Mouse (Mus musculus) liver, embryonic 12.5 days (tissue): ENCODE measurements around the gene Galt. TPM values are rescaled to one million over a fixed set of nuclear protein-coding genes. Genes with fewer than 3 reads are reported as not detected.

Experiments
- ATAC-seq: fragments of 200-750 bp; cut with Nextera tagmentation; 2 replicates; pipeline ENCODE4 v1.8.0; 2017; ENCODE audit warnings: moderate number of reproducible peaks, mild to moderate bottlenecking, moderate library complexity
- H3K27ac ChIP-seq: fragments of 300-500 bp; sonication (generic); 2 replicates; pipeline ENCODE4 v1.5.1; 2016; ENCODE audit warnings: mild to moderate bottlenecking
- H3K27me3 ChIP-seq: fragments of 300-500 bp; sonication (generic); replicated peaks from 2 replicates; pipeline ENCODE4 v1.6.1; 2016; ENCODE audit warnings: mild to moderate bottlenecking, moderate library complexity
- H3K36me3 ChIP-seq: fragments of 300-500 bp; sonication (generic); 2 replicates; pipeline ENCODE4 v1.6.1; 2016; ENCODE audit warnings: mild to moderate bottlenecking, moderate library complexity
- H3K4me1 ChIP-seq: fragments of 300-500 bp; sonication (generic); 2 replicates; pipeline ENCODE4 v1.6.1; 2016
- H3K4me2 ChIP-seq: fragments of 300-500 bp; sonication (generic); 2 replicates; pipeline ENCODE4 v1.6.1; 2016; ENCODE audit warnings: mild to moderate bottlenecking, moderate library complexity
- H3K4me3 ChIP-seq: fragments of 300-500 bp; sonication (generic); 2 replicates; pipeline ENCODE4 v1.5.1; 2016; ENCODE audit warnings: mild to moderate bottlenecking, moderate library complexity
- H3K9ac ChIP-seq: fragments of 300-500 bp; sonication (generic); 2 replicates; pipeline ENCODE4 v1.6.1; 2016; ENCODE audit warnings: mild to moderate bottlenecking, moderate library complexity
- H3K9me3 ChIP-seq: fragments of 300-500 bp; sonication (generic); replicated peaks from 2 replicates; pipeline ENCODE4 v1.6.1; 2016; ENCODE audit warnings: mild to moderate bottlenecking, moderate library complexity
- WGBS: fragments of 180-500 bp; shearing (Covaris S2); methylation state at CpG from one replicate; pipeline ENCODE4 v1.1.7; 2016; ENCODE audit not compliant: insufficient replicate concordance; 5-methylcytosine and 5-hydroxymethylcytosine counted together
- polyA plus RNA-seq: library from polyadenylated mRNA; unstranded; fragments of >200 nt; fragmentation: Nextera tagmentation; extraction: Ambion mirVana; gene quantifications from 2 replicates; pipeline ENCODE4 v1.2.1, GENCODE M21; 2016

The Galt gene
- polyA plus RNA-seq = 25.2 and 25.7 TPM in 2 replicates

DNA sequence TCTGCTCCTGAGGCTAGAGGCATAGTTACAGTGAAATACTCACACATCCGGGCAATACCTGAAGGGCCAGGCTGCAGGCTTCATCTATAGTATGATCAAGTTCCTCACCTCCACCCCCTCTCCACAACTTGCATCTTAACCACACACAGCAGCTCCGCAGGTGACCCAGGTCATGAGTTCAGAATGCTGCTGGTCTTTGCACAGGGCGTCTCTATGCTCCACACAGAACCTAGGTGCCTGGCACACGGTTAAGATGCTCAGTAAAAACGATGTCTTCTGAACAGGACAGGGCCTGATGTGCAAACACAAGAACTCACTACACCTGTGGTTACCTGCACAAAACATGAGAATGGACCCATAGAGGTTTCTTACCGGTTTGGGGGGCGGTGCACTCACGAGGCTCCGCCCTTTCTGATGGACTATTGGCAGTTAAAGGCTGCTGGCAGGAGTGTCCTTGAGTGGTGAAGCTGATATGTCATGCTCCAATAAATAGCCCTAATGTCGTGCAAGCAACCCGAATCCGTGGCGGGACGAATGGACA lies at the start of gene Galt:
Galt (plus strand) TSS at position 432 of the 541 bp plus-strand sequence.
- Histone ChIP-seq H3K9ac (peak within 1 kb of the TSS; percentile 80), H3K9me3 (no peaks in the 10 kb centered on the region), H3K27me3 (no peaks in the 10 kb centered on the region; the same call in none of the 2 replicates), H3K4me1 (peaks cover 22% of the 10 kb centered on the region), H3K4me2 (peak within 1 kb of the TSS; percentile 90), H3K4me3 (peak within 1 kb of the TSS; percentile 72), H3K36me3 (peaks cover 23% of the 10 kb centered on the region), H3K27ac (peak within 1 kb of the TSS; percentile 87)
- 15% methylated on average over 14 of the region's 14 CpGs for WGBS
- ATAC-seq = peak; percentile 73

DNA sequence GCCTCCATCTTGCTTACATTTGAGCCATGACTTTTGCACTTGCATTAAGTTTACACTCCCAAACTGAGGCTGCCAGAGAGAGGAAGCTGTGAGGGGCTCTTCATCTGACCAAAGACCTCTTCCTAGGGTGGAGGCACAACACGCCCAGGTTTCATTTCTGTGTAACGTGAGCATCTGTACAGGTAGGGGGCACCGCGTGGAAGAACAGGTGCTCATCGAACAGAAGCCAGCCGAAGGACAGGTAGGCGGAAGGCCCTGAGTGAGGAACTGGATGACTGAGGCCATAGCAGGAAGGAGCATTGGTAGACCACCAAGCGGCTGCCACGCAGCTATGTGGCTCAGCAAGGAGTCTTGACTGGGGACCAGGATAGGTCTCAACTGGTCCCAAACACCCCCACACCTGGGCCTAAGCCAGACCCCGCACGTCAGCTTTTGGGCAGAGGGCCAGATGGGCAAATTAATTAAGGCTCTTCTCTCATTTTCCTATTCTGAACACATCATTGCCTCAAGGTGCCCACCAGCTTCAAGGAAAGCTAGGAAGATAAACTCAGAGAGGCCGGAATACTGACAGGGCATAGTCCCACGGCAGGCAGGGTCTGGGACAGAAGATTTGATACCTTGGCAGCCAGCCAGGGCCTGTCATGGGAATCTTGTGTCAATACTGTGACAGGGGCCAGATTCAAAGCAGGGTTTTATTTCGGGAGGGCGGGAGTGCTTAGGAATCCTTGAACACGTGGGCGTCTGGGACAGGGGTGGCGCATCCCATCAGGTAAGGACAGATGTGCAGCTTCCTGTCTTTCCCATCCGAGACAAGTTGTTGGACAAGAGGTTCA lies 48.9 kb upstream of the Galt start:
- H3K27me3 ChIP-seq = peaks cover 52% of the 10 kb centered on the region
- H3K4me2 ChIP-seq = no peak overlapping the region
- H3K4me3 ChIP-seq = no peak overlapping the region
- H3K27ac ChIP-seq = no peak overlapping the region
- H3K9me3 ChIP-seq = no peaks in the 10 kb centered on the region
- H3K4me1 ChIP-seq = no peaks in the 10 kb centered on the region; the same call in 1 of the 2 replicates
- no peak overlapping the region for H3K9ac ChIP-seq
- 63% methylated on average over 19 of the region's 19 CpGs for WGBS
- ATAC-seq = no peak
- H3K36me3 ChIP-seq = peaks cover 7% of the 10 kb centered on the region; the same call in 1 of the 2 replicates

GRCm38 (mm10) chr4:41707011-41707535 lies 48.0 kb upstream of the Galt start:
- Histone ChIP-seq H3K4me2 (no peak overlapping the region), H3K9ac (no peak overlapping the region), H3K36me3 (peaks cover 17% of the 10 kb centered on the region), H3K27me3 (peaks cover 52% of the 10 kb centered on the region), H3K9me3 (no peaks in the 10 kb centered on the region), H3K4me3 (no peak overlapping the region), H3K27ac (no peak overlapping the region), H3K4me1 (peaks cover 8% of the 10 kb centered on the region)
- peak; percentile 52 for ATAC-seq
- WGBS = 5% methylated on average over 13 of the region's 13 CpGs

GRCm38 (mm10) chr4:41708192-41708745 lies 46.8 kb upstream of the Galt start:
- no peak overlapping the region for H3K9ac ChIP-seq
- no peak overlapping the region for H3K27ac ChIP-seq
- H3K27me3 ChIP-seq = peaks cover 48% of the 10 kb centered on the region
- no peaks in the 10 kb centered on the region for H3K9me3 ChIP-seq
- peaks cover 17% of the 10 kb centered on the region for H3K4me1 ChIP-seq
- no peak overlapping the region for H3K4me3 ChIP-seq
- H3K4me2 ChIP-seq = no peak overlapping the region
- no peak for ATAC-seq
- H3K36me3 ChIP-seq = peaks cover 20% of the 10 kb centered on the region
- WGBS = 35% methylated on average over 8 of the region's 8 CpGs

DNA sequence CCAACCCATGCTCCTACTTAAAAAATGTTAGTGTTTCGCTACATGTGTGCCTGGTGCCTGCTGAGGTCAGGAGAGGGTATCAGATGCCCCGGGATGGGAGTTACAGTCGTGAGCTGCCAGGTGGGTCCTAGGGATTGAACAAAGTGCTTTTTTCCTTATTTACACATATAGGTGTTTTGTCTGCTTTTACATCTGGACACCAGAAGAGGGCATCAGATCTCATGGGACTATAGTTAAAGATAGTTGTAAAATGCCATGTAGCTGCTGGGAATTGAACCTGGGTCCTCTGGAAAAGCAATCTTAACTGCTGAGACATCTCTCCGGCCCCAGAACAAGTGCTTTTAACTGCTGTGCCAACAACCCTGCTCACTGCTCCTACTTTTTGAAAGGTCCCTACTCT lies 44.8 kb upstream of the Galt start:
- 54% methylated on average over 4 of the region's 4 CpGs for WGBS
- ATAC-seq = no peak

GRCm38 (mm10) chr4:41711705-41712375 lies 43.2 kb upstream of the Galt start:
- Histone ChIP-seq H3K27me3 (peaks cover 14% of the 10 kb centered on the region), H3K9ac (peak overlapping the region; percentile 94)

More for the DNA sequence above, 44.8 kb upstream of the Galt start:
- peaks cover 30% of the 10 kb centered on the region for H3K27me3 ChIP-seq
- no peak overlapping the region for H3K27ac ChIP-seq
- H3K4me1 ChIP-seq = peaks cover 27% of the 10 kb centered on the region
- no peak overlapping the region for H3K4me2 ChIP-seq
- no peak overlapping the region for H3K4me3 ChIP-seq
- no peak overlapping the region for H3K9ac ChIP-seq
- no peaks in the 10 kb centered on the region for H3K9me3 ChIP-seq
- H3K36me3 ChIP-seq = peaks cover 20% of the 10 kb centered on the region

DNA sequence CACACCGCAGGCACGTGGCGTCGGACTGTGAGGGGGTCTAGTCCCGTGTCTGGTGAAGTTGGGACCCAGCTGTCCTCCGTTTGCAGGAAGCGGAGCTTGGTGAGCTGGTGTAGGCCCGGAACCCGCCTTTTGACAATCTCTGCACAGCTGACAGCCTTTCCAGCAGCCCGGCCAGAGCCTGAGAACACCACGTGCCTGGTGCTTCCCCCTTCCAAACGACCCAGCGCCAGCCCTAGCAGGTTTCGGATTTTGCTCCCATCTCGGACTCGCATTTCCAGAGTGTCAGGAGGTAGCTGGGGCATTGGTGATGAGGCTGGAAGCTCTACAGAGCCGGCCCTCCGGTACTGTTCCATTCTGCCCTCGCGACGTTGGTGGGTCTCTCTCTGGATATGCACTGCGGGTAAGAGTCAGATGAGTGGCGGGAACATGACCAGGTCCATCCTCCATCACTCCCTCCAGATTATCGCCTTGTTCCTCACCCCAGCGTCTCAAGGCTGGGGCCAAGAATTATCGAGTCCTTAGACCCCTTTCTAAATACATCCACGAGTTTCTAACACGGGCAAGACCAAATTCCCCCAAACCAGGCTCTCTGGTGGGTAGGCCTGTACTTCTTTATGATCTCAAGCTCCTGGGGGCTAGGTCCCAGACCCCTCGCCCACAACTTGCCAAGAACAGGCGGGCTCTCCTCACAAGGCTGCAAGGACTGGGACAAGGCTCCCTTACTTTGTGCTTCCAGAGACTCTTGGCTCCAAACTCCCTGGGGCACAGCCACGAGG lies 42.4 kb upstream of the Galt start:
- 38% methylated on average over 31 of the region's 31 CpGs for WGBS
- peaks cover 27% of the 10 kb centered on the region for H3K4me1 ChIP-seq
- peak overlapping the region; percentile 89 for H3K4me3 ChIP-seq
- peak overlapping the region; percentile 92 for H3K4me2 ChIP-seq
- H3K36me3 ChIP-seq = peaks cover 40% of the 10 kb centered on the region
- H3K27me3 ChIP-seq = peaks cover 7% of the 10 kb centered on the region
- H3K9ac ChIP-seq = peak overlapping the region; percentile 94
- ATAC-seq = peak; percentile 50
- H3K9me3 ChIP-seq = no peaks in the 10 kb centered on the region
- peak overlapping the region; percentile 74 for H3K27ac ChIP-seq

More at GRCm38 (mm10) chr4:41711705-41712375, 43.2 kb upstream of the Galt start:
- no peak for ATAC-seq
- Histone ChIP-seq H3K9me3 (no peaks in the 10 kb centered on the region), H3K36me3 (peaks cover 32% of the 10 kb centered on the region), H3K4me2 (peak overlapping the region; percentile 92), H3K27ac (no peak overlapping the region), H3K4me1 (peaks cover 27% of the 10 kb centered on the region), H3K4me3 (peak overlapping the region; percentile 89)
- 83% methylated on average over 16 of the region's 16 CpGs for WGBS

- Histone ChIP-seq H3K9me3 (no peaks in the 10 kb centered on the region), H3K4me3 (peak within 1 kb of the TSS; percentile 89), H3K4me2 (peak within 1 kb of the TSS; percentile 92), H3K36me3 (peaks cover 48% of the 10 kb centered on the region), H3K27me3 (no peaks in the 10 kb centered on the region; the same call in 1 of the 2 replicates), H3K4me1 (peaks cover 27% of the 10 kb centered on the region), H3K9ac (peak within 1 kb of the TSS; percentile 94), H3K27ac (peak within 1 kb of the TSS; percentile 74)
- under 1% methylated on average over 61 of the region's 61 CpGs for WGBS
- ATAC-seq = peak; percentile 85
These were observed 41.6 kb upstream of the Galt start, which contains the start of gene Rpp25l for GRCm38 (mm10) chr4:41713197-41714067. Rpp25l (minus strand) TSS chr4:41713534.

- Histone ChIP-seq H3K9ac (no peak overlapping the region), H3K27me3 (no peaks in the 10 kb centered on the region), H3K4me2 (peak overlapping the region; percentile 92), H3K4me3 (peak overlapping the region; percentile 89), H3K4me1 (peaks cover 27% of the 10 kb centered on the region), H3K27ac (no peak overlapping the region), H3K36me3 (peaks cover 56% of the 10 kb centered on the region), H3K9me3 (no peaks in the 10 kb centered on the region)
- no peak for ATAC-seq
- 24% methylated on average over 8 of the region's 8 CpGs for WGBS
These were observed 40.8 kb upstream of the Galt start for GRCm38 (mm10) chr4:41714276-41714675.

- H3K4me1 ChIP-seq = peaks cover 27% of the 10 kb centered on the region
- peaks cover 65% of the 10 kb centered on the region for H3K36me3 ChIP-seq
- no peak for ATAC-seq
- WGBS = 68% methylated on average over 8 of the region's 8 CpGs
- H3K27me3 ChIP-seq = no peaks in the 10 kb centered on the region
- no peaks in the 10 kb centered on the region for H3K9me3 ChIP-seq
- H3K4me3 ChIP-seq = no peak overlapping the region
- no peak overlapping the region for H3K27ac ChIP-seq
- H3K9ac ChIP-seq = no peak overlapping the region
- H3K4me2 ChIP-seq = no peak overlapping the region
These were observed 39.9 kb upstream of the Galt start for GRCm38 (mm10) chr4:41715082-41715481.
